Mouse (Mus musculus) limb, embryonic 14.5 days (tissue): ENCODE data around the gene Arid5a. TPM values are rescaled to one million over a fixed set of nuclear protein-coding genes. Genes with fewer than 3 reads are reported as not detected.

Source experiments
- ATAC-seq: fragments of 200-750 bp; cut with Nextera tagmentation; 2 replicates; pipeline ENCODE4 v1.8.0; 2017; ENCODE audit warnings: low read depth, moderate number of reproducible peaks, moderate TSS enrichment; ENCODE audit not compliant: low FRiP score
- DNase-seq: peaks from one replicate; pipeline ENCODE4 v3.0.0-alpha.2; 2015; ENCODE audit warnings: low spot score
- H3K27ac ChIP-seq: fragments of 300-500 bp; sonication (generic); replicated peaks from 2 replicates; pipeline ENCODE4 v1.5.1; 2014; ENCODE audit warnings: low read depth, mild to moderate bottlenecking, low read length, moderate library complexity, mixed read lengths
- H3K27me3 ChIP-seq: fragments of 300-500 bp; sonication (generic); 2 replicates; pipeline ENCODE4 v1.6.1; 2014; ENCODE audit warnings: low read length, mixed read lengths; ENCODE audit not compliant: control insufficient read depth, insufficient read depth
- H3K36me3 ChIP-seq: fragments of 300-500 bp; sonication (generic); 2 replicates; pipeline ENCODE4 v1.6.1; 2014; ENCODE audit warnings: mild to moderate bottlenecking, low read length, moderate library complexity, mixed read lengths; ENCODE audit not compliant: control insufficient read depth, insufficient read depth
- H3K4me1 ChIP-seq: fragments of 300-500 bp; sonication (generic); 2 replicates; pipeline ENCODE4 v1.6.1; 2014; ENCODE audit warnings: antibody characterized with exemption, low read length, mixed read lengths; ENCODE audit not compliant: control insufficient read depth, insufficient read depth
- H3K4me2 ChIP-seq: fragments of 300-500 bp; sonication (generic); replicated peaks from 2 replicates; pipeline ENCODE4 v1.6.1; 2014; ENCODE audit warnings: low read depth, mild to moderate bottlenecking, low read length, moderate library complexity; ENCODE audit not compliant: severe bottlenecking
- H3K4me3 ChIP-seq: fragments of 300-500 bp; sonication (generic); replicated peaks from 2 replicates; pipeline ENCODE4 v1.5.1; 2014; ENCODE audit warnings: low read length
- H3K9ac ChIP-seq: fragments of 300-500 bp; sonication (generic); 2 replicates; pipeline ENCODE4 v1.6.1; 2014; ENCODE audit warnings: mild to moderate bottlenecking, low read depth, low read length, moderate library complexity; ENCODE audit not compliant: severe bottlenecking
- H3K9me3 ChIP-seq: fragments of 300-500 bp; sonication (generic); 2 replicates; pipeline ENCODE4 v1.6.1; 2016; ENCODE audit warnings: low read length; ENCODE audit not compliant: control insufficient read depth
- POLR2A ChIP-seq: fragments of 200-500 bp; IDR thresholded peaks from 2 replicates; pipeline ENCODE4 v1.8.0; 2012; ENCODE audit warnings: inconsistent platforms, mild to moderate bottlenecking, moderate library complexity, borderline replicate concordance; ENCODE audit not compliant: insufficient read depth, insufficient read length; ENCODE audit errors: extremely low read depth
- WGBS: fragments of 180-500 bp; shearing (Covaris S2); extraction: QIAGEN DNeasy Blood & Tissue Kit; methylation state at CpG from one replicate; pipeline ENCODE4 v1.1.7; 2014; 5-methylcytosine and 5-hydroxymethylcytosine counted together
- polyA plus RNA-seq, 2 experiments: library from polyadenylated mRNA; depleted of rRNA in 1 of 2; stranded (reverse) in 1 of 2; unstranded in 1 of 2; fragments of >200 nt; fragmentation: Nextera tagmentation in 1 of 2; extraction: Ambion mirVana in 1 of 2; gene quantifications; 2 replicates each; pipeline versions ENCODE4 v1.2.1 to v1.2.3; 2012 to 2014

Arid5a gene
- polyA plus RNA-seq, 2 experiments = 7.1 to 9.6 TPM

- DNase-seq (no peak), ATAC-seq (no peak)
- Histone ChIP-seq H3K4me1 (no peaks in the 10 kb centered on the region), H3K27ac (no peak overlapping the region), H3K9ac (no peak overlapping the region), H3K4me3 (no peak overlapping the region), H3K9me3 (no peaks in the 10 kb centered on the region), H3K27me3 (no peaks in the 10 kb centered on the region), H3K36me3 (peaks cover 26% of the 10 kb centered on the region), H3K4me2 (no peak overlapping the region)
- TF ChIP-seq POLR2A = no peak
- WGBS = 86% methylated on average over 2 of the region's 2 CpGs
Measured at GRCm38 (mm10) chr1:36325900-36326321, 18.4 kb downstream of the Arid5a start.

- no peak overlapping the region for H3K27ac ChIP-seq
- H3K4me2 ChIP-seq = no peak overlapping the region
- ATAC-seq = no peak
- H3K4me3 ChIP-seq = no peak overlapping the region
- H3K36me3 ChIP-seq = peaks cover 28% of the 10 kb centered on the region
- no peak for DNase-seq
- WGBS = 89% methylated on average over 2 of the region's 2 CpGs
- H3K27me3 ChIP-seq = no peaks in the 10 kb centered on the region
- H3K4me1 ChIP-seq = no peaks in the 10 kb centered on the region
- no peak overlapping the region for H3K9ac ChIP-seq
- no peaks in the 10 kb centered on the region for H3K9me3 ChIP-seq
- TF ChIP-seq POLR2A = no peak
Measured at GRCm38 (mm10) chr1:36326815-36327214, 19.3 kb downstream of the Arid5a start.

DNA sequence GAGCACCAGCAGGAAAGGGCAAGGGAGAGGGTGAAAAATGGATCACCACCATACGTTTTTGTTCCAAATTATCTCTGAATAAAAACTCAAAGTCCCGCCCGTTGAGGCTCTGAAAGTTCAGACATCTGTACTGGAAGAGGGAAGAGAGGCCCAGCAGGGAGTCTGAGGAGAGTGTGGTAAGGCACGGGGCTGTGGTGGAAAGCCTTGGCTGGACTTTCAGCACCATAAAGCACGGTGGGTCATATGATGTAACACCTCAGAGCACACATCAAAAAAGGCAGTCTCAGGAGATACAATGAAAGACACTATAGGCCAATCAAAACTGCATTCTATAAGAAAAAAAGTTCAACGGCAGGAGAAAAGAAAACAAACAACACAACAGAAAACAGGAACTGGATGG, 24.2 kb downstream of the Arid5a start:
- Histone ChIP-seq H3K36me3 (peaks cover 51% of the 10 kb centered on the region), H3K4me3 (no peak overlapping the region), H3K27me3 (no peaks in the 10 kb centered on the region), H3K27ac (no peak overlapping the region), H3K9ac (no peak overlapping the region), H3K4me2 (no peak overlapping the region), H3K9me3 (no peaks in the 10 kb centered on the region), H3K4me1 (no peaks in the 10 kb centered on the region)
- WGBS = 69% methylated on average over 6 of the region's 6 CpGs
- ATAC-seq = no peak
- TF ChIP-seq POLR2A = no peak
- no peak for DNase-seq

DNA sequence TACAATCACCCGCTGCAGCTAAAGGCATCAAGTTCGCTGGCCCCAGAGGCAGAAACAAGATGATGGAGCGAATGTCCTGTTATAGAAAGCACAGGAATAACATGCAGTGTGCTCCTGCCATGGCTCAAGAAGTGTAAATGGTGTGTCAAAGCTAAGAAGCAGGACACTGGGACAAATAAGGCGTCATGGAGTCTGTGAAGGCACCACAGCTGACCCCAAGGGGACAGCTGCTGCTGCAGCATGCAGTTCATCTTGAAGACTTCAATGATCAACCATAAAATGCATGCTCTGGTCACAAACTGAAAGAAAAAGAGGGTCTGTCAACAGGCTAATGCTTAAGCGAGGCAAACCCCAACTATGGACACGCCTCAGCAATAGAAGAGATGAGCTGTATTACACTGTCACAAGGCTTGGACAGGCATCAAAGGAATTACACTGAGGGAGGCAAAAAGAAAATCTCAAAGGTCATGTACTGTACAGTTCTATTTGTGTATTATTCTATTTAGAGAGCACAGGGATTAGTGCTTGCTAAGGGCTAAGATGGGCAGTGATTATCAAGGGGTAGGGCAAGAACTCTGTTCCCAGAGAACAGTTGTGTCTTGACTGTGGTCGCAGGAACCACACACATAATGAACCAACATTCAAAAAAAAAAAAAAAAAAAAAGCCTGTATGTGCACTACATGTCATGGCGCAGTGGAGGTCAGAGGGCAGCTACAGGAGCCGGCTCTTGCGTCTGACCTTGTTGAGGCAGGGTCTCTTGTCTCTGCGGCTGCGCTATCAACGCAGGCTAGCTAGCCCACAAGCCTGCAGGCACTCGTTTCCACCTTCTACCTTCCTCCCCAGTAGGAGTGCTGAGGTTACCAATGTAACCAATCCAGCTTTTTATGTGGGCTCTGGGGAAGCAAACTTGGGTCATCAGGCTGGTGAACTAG, 25.7 kb downstream of the Arid5a start:
- Histone ChIP-seq H3K9ac (no peak overlapping the region), H3K27ac (no peak overlapping the region), H3K4me2 (no peak overlapping the region), H3K4me3 (no peak overlapping the region), H3K36me3 (peaks cover 62% of the 10 kb centered on the region), H3K27me3 (no peaks in the 10 kb centered on the region), H3K4me1 (no peaks in the 10 kb centered on the region), H3K9me3 (no peaks in the 10 kb centered on the region)
- TF ChIP-seq POLR2A = no peak
- peak; percentile 21; the same call in 1 of the 2 replicates for ATAC-seq
- DNase-seq = no peak
- WGBS = 82% methylated on average over 14 of the region's 14 CpGs

DNA sequence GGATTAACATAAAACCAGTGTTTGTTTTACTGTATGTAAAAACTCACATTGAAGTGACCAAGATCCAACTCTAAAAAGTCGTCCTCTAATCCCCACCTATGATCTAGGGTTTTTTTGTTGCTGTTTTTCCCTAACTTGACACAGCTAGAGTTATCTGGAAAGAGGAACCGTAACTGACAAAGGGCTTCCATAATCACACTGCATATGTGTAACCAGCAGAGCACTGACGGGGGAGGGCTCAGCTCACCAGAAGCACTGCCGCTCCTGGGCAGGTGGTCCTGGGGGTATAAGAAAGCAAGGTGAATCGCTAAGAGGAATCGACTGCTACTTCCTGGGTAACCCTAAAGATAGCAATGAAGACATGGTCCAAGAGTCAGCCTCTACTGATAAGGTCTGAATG, 35.0 kb downstream of the Arid5a start:
- H3K9ac ChIP-seq = no peak overlapping the region
- no peaks in the 10 kb centered on the region for H3K4me1 ChIP-seq
- H3K36me3 ChIP-seq = peaks cover 99% of the 10 kb centered on the region
- H3K4me2 ChIP-seq = no peak overlapping the region
- ATAC-seq (no peak), DNase-seq (no peak)
- no peak overlapping the region for H3K27ac ChIP-seq
- WGBS = 89% methylated on average over 6 of the region's 6 CpGs
- no peak for TF ChIP-seq POLR2A
- H3K27me3 ChIP-seq = no peaks in the 10 kb centered on the region
- H3K9me3 ChIP-seq = no peaks in the 10 kb centered on the region
- H3K4me3 ChIP-seq = no peak overlapping the region

GRCm38 (mm10) chr1:36352351-36352750, 44.8 kb downstream of the Arid5a start:
- H3K27me3 ChIP-seq = no peaks in the 10 kb centered on the region
- no peak for TF ChIP-seq POLR2A
- ATAC-seq = no peak
- WGBS = 93% methylated on average over 4 of the region's 4 CpGs
- peaks cover 95% of the 10 kb centered on the region for H3K36me3 ChIP-seq
- no peak overlapping the region for H3K4me3 ChIP-seq
- H3K4me2 ChIP-seq = no peak overlapping the region
- no peak for DNase-seq
- no peaks in the 10 kb centered on the region for H3K9me3 ChIP-seq
- no peaks in the 10 kb centered on the region for H3K4me1 ChIP-seq
- no peak overlapping the region for H3K9ac ChIP-seq
- H3K27ac ChIP-seq = no peak overlapping the region
